Mouse (Mus musculus) bone marrow macrophage, adult 2 months (primary cell): ENCODE data around the gene Znfx1. TPM values are rescaled to one million over a fixed set of nuclear protein-coding genes. Genes with fewer than 3 reads are reported as not detected.

Source experiments
- H3K27ac ChIP-seq: 2 replicates; pipeline ENCODE4 v1.5.1; 2012; ENCODE audit warnings: low read depth, low read length; ENCODE audit not compliant: insufficient read depth
- H3K4me1 ChIP-seq: 2 replicates; pipeline ENCODE4 v1.6.1; 2012; ENCODE audit warnings: low read length; ENCODE audit not compliant: control insufficient read depth, insufficient read depth
- H3K4me3 ChIP-seq: 2 replicates; pipeline ENCODE4 v1.5.1; 2012; ENCODE audit warnings: mild to moderate bottlenecking, low read length, moderate library complexity; ENCODE audit not compliant: insufficient read depth
- CTCF ChIP-seq: IDR thresholded peaks from 2 replicates; pipeline ENCODE4 v1.5.1; 2012; ENCODE audit warnings: low read depth, mild to moderate bottlenecking, low read length, moderate library complexity
- POLR2A ChIP-seq: IDR thresholded peaks from 2 replicates; pipeline ENCODE4 v1.6.1; 2012; ENCODE audit warnings: mild to moderate bottlenecking, low read depth, low read length, borderline replicate concordance
- polyA plus RNA-seq: library from polyadenylated mRNA; stranded (reverse); fragments of >200 nt; gene quantifications from 2 replicates; pipeline ENCODE4 v1.2.4, GENCODE M21; 2012; ENCODE audit not compliant: missing spikeins, insufficient read depth, insufficient read length

Gene Znfx1
- polyA plus RNA-seq, 1 experiment: 108 TPM

DNA sequence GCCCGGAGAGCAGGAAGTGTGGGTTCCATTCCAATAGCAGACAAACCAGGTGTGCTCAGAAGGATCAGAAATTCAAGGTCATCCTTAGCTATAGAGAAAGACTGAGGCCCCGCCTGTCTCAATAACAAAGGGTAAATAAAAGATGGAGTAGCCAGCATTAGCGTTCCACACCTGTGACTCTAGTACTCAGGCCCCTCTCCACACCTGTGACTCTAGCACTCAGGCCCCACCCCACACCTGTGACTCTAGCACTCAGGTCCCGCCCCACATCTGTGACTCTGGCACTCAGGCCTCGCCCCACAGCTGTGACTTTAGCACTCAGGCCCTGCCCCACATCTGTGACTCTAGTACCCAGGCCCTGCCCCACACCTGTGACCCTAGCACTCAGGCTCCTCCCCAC is 11.8 kb upstream of the Znfx1 start:
- TF ChIP-seq CTCF (no peak), POLR2A (no peak)
- no peak overlapping the region for H3K27ac ChIP-seq
- H3K4me1 ChIP-seq: peaks cover 13% of the 10 kb centered on the region
- no peak overlapping the region for H3K4me3 ChIP-seq

DNA sequence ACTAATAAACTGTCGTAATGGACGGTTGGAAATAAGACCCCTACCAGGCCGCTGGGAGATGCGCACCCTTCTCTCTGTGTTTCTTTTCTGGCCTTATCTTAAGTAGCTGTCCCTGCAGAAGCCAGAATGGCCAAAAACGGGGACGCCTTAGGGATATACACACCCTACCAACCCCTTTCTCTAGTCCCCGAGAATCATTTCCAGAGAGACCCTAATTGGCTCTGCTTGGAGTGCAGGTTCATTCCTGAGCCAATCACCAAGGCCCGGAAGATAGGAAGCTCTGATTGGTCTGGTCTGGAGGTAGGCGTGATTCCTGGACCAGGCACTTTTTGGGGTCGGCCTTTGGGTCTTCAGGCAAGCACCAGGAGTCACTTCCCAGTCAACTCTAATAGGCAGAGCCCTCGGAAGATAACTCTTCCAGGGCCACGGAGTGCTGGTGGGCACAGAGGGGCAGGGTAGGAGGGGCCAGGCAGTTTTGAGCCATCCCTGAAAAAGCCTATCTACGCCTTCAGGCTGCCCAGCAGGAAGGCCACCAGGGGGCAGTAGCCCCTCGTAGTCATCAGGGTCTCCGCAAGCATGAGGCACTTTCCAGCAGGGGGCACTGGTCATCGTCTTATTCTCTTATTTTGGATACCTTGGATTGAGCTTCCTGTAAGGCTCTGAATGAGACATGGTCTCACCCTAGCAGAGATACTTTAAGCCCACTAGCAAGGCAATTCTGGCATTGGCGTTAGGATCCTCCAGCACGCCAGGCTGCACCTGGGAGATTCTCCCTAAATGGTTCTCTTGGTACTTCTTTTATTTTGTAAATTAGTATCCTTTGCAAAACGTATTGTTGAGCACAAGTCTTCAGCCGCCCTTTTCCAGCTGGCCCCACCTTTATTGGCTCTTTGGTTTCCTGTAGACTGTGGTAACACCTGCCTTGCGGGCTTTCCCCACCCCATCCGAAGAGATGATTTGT is 9.1 kb upstream of the Znfx1 start:
- TF ChIP-seq CTCF (peak; percentile 100), POLR2A (no peak)
- H3K4me1 ChIP-seq: peaks cover 4% of the 10 kb centered on the region; the same call in 1 of the 2 replicates
- no peak overlapping the region for H3K27ac ChIP-seq
- H3K4me3 ChIP-seq: peak overlapping the region; percentile 59

DNA sequence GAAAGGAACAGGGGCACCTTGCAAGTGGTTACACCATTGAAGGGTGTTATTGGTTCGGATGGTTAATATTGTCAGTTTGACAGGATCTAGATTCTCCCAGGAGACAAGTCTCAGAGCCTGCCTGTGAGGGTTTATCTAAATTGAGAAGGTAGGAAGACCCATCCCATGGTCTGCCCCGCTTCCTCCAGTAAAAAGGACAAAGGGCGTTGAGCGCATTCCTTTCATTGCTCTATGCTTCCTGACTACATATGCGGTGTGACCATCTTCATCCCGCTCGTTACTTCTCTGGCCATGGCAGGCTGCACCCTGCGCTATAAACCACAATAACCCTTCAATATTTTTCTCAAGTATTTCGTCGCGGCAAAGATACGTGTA is 8.4 kb upstream of the Znfx1 start:
- Histone ChIP-seq H3K4me3 (peak overlapping the region; percentile 59), H3K27ac (no peak overlapping the region)
- no peak for TF ChIP-seq CTCF
- no peak for TF ChIP-seq POLR2A

DNA sequence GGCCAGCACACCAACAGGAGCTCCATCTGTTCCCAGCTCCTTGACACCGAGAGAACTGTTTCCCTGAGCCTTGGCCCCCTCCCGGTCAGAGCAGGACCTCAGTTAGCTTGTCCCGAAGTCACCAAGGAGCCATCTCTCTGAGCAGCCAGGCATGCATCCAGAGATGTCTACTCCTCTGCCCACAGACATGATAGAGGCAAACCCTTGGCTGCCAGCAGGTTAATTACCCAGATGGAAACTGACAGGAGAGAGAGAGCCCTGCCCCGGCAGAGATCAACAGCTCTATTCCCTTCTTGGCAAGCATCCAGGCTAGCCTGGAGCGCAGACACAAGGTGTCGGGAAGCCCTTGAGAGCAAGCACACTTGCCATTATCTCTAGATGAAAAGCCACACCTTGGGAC is 7.5 kb upstream of the Znfx1 start:
- Histone ChIP-seq H3K4me1 (peaks cover 9% of the 10 kb centered on the region; the same call in 1 of the 2 replicates), H3K4me3 (no peak overlapping the region), H3K27ac (no peak overlapping the region)
- TF ChIP-seq POLR2A: no peak
- TF ChIP-seq CTCF: no peak

More for the DNA sequence above, 8.4 kb upstream of the Znfx1 start:
- peaks cover 4% of the 10 kb centered on the region; the same call in 1 of the 2 replicates for H3K4me1 ChIP-seq

DNA sequence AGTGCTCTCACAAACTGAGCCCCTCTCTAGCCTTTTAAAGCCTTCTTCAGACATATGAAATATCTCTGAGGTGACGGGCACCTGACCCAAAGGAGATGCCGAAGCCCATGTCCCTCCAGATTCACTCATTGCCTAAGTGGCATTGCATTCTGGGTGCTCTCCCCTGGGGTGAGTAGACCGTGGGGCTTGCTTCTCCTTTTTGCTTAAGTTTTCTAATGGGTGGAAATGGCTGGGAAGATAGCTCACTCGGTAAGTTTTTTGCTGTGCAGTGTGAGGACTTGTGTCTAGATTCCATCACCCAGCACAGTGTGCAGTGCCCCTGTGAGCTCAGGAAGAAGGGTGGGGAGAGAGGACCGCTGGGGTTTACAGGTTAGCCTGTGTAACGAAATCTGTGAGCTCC is 4.8 kb upstream of the Znfx1 start:
- Histone ChIP-seq H3K4me3 (no peak overlapping the region), H3K4me1 (peaks cover 15% of the 10 kb centered on the region), H3K27ac (no peak overlapping the region)
- TF ChIP-seq POLR2A: no peak
- TF ChIP-seq CTCF: no peak; the same call in 1 of the 2 replicates

DNA sequence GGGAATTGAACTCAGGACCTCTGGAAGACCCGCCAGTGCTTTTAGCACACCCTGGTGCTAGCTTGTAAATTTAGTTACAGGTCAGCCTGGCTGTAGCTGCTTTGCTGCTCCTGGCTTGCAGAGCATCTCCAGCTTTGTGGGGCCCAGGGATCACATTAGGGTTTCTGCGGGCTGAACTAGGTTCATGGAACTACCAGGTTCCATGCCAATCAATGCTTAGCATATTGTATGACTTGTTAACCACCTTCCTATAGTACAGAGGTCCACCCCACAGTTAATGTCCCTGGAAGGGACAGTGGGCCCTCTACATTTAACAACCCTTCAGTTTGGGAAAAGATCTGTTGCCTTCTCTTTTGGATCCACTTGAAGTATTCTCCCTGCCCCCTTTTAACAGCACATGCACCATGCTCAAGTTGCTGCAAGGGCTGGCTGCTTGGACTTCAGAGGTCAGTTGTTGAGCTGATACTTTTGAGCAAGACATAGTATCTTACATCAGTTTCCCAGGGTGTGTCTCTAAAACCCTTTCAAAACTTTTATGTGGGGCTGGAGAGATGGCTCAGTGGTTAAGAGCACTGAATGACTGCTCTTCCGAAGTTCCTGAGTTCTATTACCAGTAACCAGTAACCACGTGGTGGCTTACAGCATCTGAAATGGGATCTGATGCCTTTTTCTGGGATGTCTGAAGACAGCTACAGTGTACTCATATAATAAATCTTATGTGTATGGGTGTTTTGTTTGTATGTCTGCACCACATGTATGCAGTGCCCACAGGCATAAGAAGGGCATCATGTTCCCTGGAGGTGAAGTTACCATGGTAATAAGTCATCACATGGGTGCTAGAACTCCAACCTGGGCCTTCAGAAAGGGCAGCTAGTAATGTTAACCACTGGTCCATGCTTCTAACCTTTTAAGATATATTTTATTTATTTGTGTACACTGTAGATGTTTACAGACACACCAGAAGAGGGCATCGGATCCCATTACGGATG is 4.0 kb upstream of the Znfx1 start:
- peaks cover 15% of the 10 kb centered on the region for H3K4me1 ChIP-seq
- TF ChIP-seq CTCF: no peak
- no peak for TF ChIP-seq POLR2A
- no peak overlapping the region for H3K4me3 ChIP-seq
- no peak overlapping the region for H3K27ac ChIP-seq

DNA sequence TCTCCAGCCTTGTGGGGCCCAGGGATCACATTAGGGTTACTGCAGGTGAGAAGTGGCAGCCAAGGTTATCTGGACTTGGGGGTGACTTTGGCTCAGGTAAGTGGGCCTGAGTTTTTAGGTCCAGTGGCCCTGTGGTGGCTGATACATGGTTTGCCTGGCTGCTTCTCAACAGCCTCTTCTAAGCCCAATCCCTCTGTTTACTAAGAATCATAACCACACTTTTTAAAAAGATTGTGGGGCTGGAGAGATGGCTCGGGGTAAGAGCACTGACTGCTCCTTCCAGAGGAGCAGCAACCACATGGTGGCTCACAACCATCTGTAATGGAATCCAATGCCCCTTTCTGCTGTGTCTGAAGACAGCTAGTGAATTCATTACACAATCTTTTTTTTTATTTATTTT is 3.2 kb upstream of the Znfx1 start:
- no peak overlapping the region for H3K27ac ChIP-seq
- TF ChIP-seq CTCF (no peak), POLR2A (no peak)
- H3K4me1 ChIP-seq: peaks cover 12% of the 10 kb centered on the region
- no peak overlapping the region for H3K4me3 ChIP-seq

DNA sequence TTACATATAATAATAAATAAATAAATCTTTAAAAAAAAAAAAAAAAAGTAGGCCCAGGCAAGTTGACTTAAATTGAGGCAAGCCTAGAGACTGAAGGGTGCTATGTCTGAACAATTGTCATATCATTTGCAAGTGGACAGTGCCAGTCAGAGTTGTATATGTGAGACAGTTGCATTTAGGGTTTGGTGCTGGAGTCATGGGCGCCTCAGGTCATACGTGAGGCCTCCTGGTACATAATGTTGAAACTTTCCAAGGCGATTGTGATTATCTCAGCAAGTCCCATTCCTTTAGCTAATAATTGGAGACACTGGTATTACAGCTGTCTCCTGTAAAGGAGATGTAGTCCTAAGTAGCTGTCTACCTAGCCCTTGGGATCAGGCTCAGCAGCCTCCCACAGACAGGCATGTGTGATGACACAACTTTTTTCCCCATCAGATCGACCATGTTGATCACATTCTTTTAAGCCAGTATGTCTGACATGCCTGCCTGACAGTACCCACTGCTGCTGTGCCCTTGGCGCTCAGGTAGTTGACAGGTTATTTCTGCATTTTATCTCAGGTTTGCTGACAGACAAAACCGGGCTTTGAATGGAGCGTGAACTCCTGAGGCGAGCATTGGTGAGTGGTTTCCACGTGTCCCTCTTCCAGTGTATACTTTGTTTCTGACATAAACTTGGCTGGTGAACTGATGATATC is 1.9 kb upstream of the Znfx1 start:
- peak overlapping the region; percentile 62 for H3K4me3 ChIP-seq
- peak overlapping the region; percentile 38; the same call in 1 of the 2 replicates for H3K27ac ChIP-seq
- TF ChIP-seq POLR2A (no peak), CTCF (no peak)
- peaks cover 18% of the 10 kb centered on the region for H3K4me1 ChIP-seq

DNA sequence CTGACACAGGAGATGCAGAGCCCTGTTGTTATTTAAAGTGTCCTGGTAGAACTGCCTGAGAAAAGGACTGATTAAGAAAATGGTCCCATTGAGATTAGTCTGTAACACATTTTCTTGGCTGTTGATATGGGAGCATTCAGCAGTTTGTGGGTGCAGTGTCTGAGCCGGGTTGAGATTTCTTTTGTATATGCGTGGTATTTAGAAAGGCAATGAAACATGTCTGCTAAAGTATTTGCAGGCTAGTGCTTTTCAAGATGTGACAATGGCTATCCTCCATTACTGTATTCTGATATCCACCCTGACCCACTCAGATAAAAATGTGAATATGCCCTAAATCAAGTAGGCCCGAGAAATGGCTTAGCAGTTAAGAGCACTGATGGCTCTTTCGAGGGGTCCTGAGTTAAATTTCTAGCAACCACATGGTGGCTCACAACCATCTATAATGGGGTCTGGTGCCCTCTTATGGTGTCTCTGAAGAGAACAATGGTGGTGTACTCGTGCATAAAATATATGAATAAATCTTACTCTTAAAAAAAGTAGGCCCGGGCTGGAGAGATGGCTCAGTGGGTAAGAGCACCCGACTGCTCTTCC is 1.2 kb upstream of the Znfx1 start:
- Histone ChIP-seq H3K4me1 (peaks cover 23% of the 10 kb centered on the region), H3K27ac (peak overlapping the region; percentile 83), H3K4me3 (peak overlapping the region; percentile 85)
- TF ChIP-seq POLR2A: no peak
- no peak for TF ChIP-seq CTCF
